Mouse (Mus musculus): ENCODE data around the gene Slc43a3. TPM values are rescaled to one million over a fixed set of nuclear protein-coding genes. Genes with fewer than 3 reads are reported as not detected.
A peak's percentile ranks its signal among the peaks of the same experiment; 100 is the strongest.

Gene Slc43a3
- polyA plus RNA-seq, 1 experiment: 4.5 TPM

DNA sequence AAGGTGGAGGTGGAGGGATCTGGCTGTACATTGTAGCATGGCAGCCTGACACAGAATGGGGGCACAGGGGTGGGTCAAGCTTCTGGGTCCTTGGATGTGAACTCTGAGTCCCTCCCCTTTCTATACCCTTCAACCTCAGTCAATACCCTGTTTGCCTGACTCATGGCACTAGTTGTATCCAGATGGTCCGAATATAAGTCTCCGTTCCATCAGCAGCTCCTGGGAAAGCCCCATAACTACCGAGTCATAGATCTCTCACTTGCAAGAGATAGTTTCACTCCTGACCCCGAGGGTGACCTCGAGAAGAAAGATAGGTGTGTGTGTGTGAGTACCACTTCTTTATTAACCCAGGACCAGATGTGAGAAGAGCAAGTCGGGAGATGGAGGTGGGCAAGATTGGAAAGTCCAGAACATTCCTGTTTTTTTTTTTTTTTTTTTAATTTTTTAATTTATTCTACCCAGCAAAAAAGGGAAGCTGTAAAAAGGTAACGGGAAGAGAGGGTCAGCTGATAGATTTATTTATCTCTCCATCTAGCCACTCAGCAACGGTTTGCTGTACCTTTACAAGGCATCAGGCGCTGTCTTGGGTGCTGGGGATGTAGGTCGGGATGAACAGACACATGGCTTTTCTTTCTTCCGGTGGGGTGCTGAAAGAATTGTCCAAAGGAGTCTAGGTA lies 22.3 kb downstream of the Slc43a3 start:
- H3K36me3 ChIP-seq (ENCODE audit: control insufficient read depth, insufficient read depth): no peaks in the 10 kb centered on the region
- H3K27me3 ChIP-seq (ENCODE audit: control insufficient read depth, insufficient read depth, insufficient read length): no peaks in the 10 kb centered on the region
- no peak for TF ChIP-seq TCF3 (IDR thresholded peaks at IDR 0.05; ENCODE audit: insufficient read length, low read depth)
- TF ChIP-seq TCF12 (IDR thresholded peaks at IDR 0.05; ENCODE audit: insufficient read depth, poor library complexity, severe bottlenecking): no peak
- TF ChIP-seq MYOD1 (IDR thresholded peaks at IDR 0.05; ENCODE audit: control insufficient read depth in 1 of 3, insufficient read length in 2 of 3, low read depth in 2 of 3): no peak
- no peak for TF ChIP-seq REST (IDR thresholded peaks at IDR 0.05; ENCODE audit: insufficient read depth, insufficient read length)
- TF ChIP-seq E2F4 (IDR thresholded peaks at IDR 0.05; ENCODE audit: insufficient read depth): no peak
- no peak for TF ChIP-seq SRF (IDR thresholded peaks at IDR 0.05; ENCODE audit: control insufficient read depth, insufficient read length, low read depth)
- TF ChIP-seq MAX (IDR thresholded peaks at IDR 0.05; ENCODE audit: low read depth): no peak
- no peak for TF ChIP-seq MYOG (IDR thresholded peaks at IDR 0.05; ENCODE audit: control insufficient read depth in 1 of 3, insufficient read depth in 1 of 3, insufficient read length in 2 of 3, low read depth in 2 of 3)
- TF ChIP-seq POLR2A (IDR thresholded peaks at IDR 0.05; ENCODE audit: insufficient read length, low read depth): no peak
- TF ChIP-seq USF1 (IDR thresholded peaks at IDR 0.05; ENCODE audit: low read depth): no peak
- TF ChIP-seq CEBPB (IDR thresholded peaks at IDR 0.05; ENCODE audit: insufficient read depth, poor library complexity, severe bottlenecking): no peak
- TF ChIP-seq POLR2AphosphoS2 (IDR thresholded peaks at IDR 0.05; ENCODE audit: insufficient read length, low read depth): no peak
- H3K4me2 ChIP-seq (ENCODE audit: low read depth): no peak overlapping the region
- H3ac ChIP-seq (ENCODE audit: control insufficient read depth, insufficient read length): no peak overlapping the region
- H3K4me3 ChIP-seq: no peak overlapping the region
- no peaks in the 10 kb centered on the region for H3K79me2 ChIP-seq (ENCODE audit: control insufficient read depth, insufficient read depth)

DNA sequence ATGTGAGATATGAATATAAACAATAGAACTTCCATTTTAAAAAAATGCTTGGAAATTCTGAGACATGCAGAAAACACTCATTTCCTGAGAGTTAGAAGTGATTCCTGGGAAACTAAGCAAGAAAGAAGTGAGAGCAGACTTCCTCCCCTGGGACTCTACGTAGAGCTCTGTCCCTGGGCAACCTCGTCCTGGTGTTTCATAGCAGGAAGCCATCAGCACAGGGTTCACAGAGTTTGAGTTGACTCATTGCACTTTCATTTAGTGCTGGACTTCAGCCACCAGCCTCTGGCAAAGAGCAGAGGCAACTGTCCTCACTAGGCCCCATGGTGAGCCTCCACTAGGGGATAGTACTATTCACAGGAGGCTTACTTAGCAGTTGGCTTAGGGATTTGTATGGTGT lies 24.9 kb downstream of the Slc43a3 start:
- Histone ChIP-seq H3K79me2 (ENCODE audit: control insufficient read depth, insufficient read depth) (no peaks in the 10 kb centered on the region), H3K4me2 (ENCODE audit: low read depth) (peak overlapping the region; percentile 16), H3ac (ENCODE audit: control insufficient read depth, insufficient read length) (no peak overlapping the region), H3K36me3 (ENCODE audit: control insufficient read depth, insufficient read depth) (no peaks in the 10 kb centered on the region), H3K27me3 (ENCODE audit: control insufficient read depth, insufficient read depth, insufficient read length) (no peaks in the 10 kb centered on the region), H3K4me3 (no peak overlapping the region)
- TF ChIP-seq E2F4 (IDR thresholded peaks at IDR 0.05; ENCODE audit: insufficient read depth) (no peak), MYOG (IDR thresholded peaks at IDR 0.05; ENCODE audit: control insufficient read depth in 1 of 3, insufficient read depth in 1 of 3, insufficient read length in 2 of 3, low read depth in 2 of 3) (no peak), SRF (IDR thresholded peaks at IDR 0.05; ENCODE audit: control insufficient read depth, insufficient read length, low read depth) (no peak), REST (IDR thresholded peaks at IDR 0.05; ENCODE audit: insufficient read depth, insufficient read length) (no peak), USF1 (IDR thresholded peaks at IDR 0.05; ENCODE audit: low read depth) (no peak), POLR2AphosphoS2 (IDR thresholded peaks at IDR 0.05; ENCODE audit: insufficient read length, low read depth) (no peak), POLR2A (IDR thresholded peaks at IDR 0.05; ENCODE audit: insufficient read length, low read depth) (no peak), MYOD1 (IDR thresholded peaks at IDR 0.05; ENCODE audit: control insufficient read depth in 1 of 3, insufficient read length in 2 of 3, low read depth in 2 of 3) (no peak)

DNA sequence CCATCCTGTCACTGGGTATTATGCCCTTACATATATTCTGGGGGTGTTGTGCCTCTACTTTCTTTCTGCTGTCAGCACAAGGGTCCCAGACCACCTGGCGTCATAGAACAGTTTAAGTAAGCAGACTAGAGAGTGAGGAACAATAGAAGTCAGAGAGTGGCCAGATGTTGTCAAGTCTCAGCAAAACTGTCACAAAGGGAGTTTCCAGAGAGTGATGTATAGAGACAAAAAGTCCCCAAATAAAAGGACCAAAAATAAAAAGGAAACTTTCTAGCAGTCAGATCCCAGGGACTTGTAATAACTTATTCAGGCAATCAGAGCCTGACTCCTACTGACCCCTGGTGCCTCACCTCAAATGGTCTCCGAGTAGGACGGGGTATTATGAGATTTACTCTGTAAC lies 25.5 kb downstream of the Slc43a3 start:
- Histone ChIP-seq H3K4me3 (no peak overlapping the region), H3ac (ENCODE audit: control insufficient read depth, insufficient read length) (no peak overlapping the region), H3K27me3 (ENCODE audit: control insufficient read depth, insufficient read depth, insufficient read length) (no peaks in the 10 kb centered on the region), H3K36me3 (ENCODE audit: control insufficient read depth, insufficient read depth) (no peaks in the 10 kb centered on the region), H3K79me2 (ENCODE audit: control insufficient read depth, insufficient read depth) (no peaks in the 10 kb centered on the region), H3K4me2 (ENCODE audit: low read depth) (peak overlapping the region; percentile 16)
- TF ChIP-seq USF1 (IDR thresholded peaks at IDR 0.05; ENCODE audit: low read depth) (no peak), CEBPB (IDR thresholded peaks at IDR 0.05; ENCODE audit: insufficient read depth, poor library complexity, severe bottlenecking) (no peak), POLR2A (IDR thresholded peaks at IDR 0.05; ENCODE audit: insufficient read length, low read depth) (no peak), TCF12 (IDR thresholded peaks at IDR 0.05; ENCODE audit: insufficient read depth, poor library complexity, severe bottlenecking) (no peak), MYOD1 (IDR thresholded peaks at IDR 0.05; ENCODE audit: control insufficient read depth in 1 of 3, insufficient read length in 2 of 3, low read depth in 2 of 3) (no peak), SRF (IDR thresholded peaks at IDR 0.05; ENCODE audit: control insufficient read depth, insufficient read length, low read depth) (no peak), TCF3 (IDR thresholded peaks at IDR 0.05; ENCODE audit: insufficient read length, low read depth) (no peak), REST (IDR thresholded peaks at IDR 0.05; ENCODE audit: insufficient read depth, insufficient read length) (no peak), E2F4 (IDR thresholded peaks at IDR 0.05; ENCODE audit: insufficient read depth) (no peak), MYOG (IDR thresholded peaks at IDR 0.05; ENCODE audit: control insufficient read depth in 1 of 3, insufficient read depth in 1 of 3, insufficient read length in 2 of 3, low read depth in 2 of 3) (no peak), POLR2AphosphoS2 (IDR thresholded peaks at IDR 0.05; ENCODE audit: insufficient read length, low read depth) (no peak), MAX (IDR thresholded peaks at IDR 0.05; ENCODE audit: low read depth) (no peak)

DNA sequence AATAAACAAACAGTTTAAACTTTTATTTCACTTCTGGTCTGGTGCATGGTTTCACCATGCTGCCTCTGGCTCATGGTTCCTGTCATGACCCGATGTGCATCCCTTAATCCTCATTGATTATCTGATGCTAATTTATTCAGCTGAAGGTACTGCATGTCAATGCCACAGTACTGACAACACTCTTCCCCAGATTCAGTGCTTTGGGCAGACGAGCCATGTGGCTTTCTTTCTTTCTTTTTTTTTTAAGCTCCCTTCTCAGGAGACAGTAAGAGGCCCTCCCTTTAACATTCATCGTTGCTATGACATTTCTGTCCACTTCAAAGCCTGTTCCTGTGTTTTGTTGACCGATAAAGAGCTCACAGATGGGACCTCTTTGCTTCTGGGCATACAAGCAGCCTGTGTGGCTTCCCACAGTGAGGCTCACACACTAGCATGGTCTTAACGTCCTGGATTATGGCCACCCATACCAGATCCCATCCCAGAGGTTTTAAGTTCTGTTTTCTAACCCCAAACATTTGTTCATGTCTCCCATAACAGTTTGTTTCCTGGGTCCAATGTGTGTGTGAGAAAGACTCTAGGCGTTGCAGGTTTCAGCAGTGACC lies 26.6 kb downstream of the Slc43a3 start:
- Histone ChIP-seq H3K4me2 (ENCODE audit: low read depth) (no peak overlapping the region), H3ac (ENCODE audit: control insufficient read depth, insufficient read length) (no peak overlapping the region), H3K4me3 (no peak overlapping the region), H3K27me3 (ENCODE audit: control insufficient read depth, insufficient read depth, insufficient read length) (no peaks in the 10 kb centered on the region), H3K36me3 (ENCODE audit: control insufficient read depth, insufficient read depth) (no peaks in the 10 kb centered on the region), H3K79me2 (ENCODE audit: control insufficient read depth, insufficient read depth) (no peaks in the 10 kb centered on the region)
- TF ChIP-seq POLR2A (IDR thresholded peaks at IDR 0.05; ENCODE audit: insufficient read length, low read depth): no peak
- no peak for TF ChIP-seq TCF12 (IDR thresholded peaks at IDR 0.05; ENCODE audit: insufficient read depth, poor library complexity, severe bottlenecking)
- TF ChIP-seq TCF3 (IDR thresholded peaks at IDR 0.05; ENCODE audit: insufficient read length, low read depth): no peak
- no peak for TF ChIP-seq SRF (IDR thresholded peaks at IDR 0.05; ENCODE audit: control insufficient read depth, insufficient read length, low read depth)
- TF ChIP-seq POLR2AphosphoS2 (IDR thresholded peaks at IDR 0.05; ENCODE audit: insufficient read length, low read depth): no peak
- no peak for TF ChIP-seq E2F4 (IDR thresholded peaks at IDR 0.05; ENCODE audit: insufficient read depth)
- no peak for TF ChIP-seq MAX (IDR thresholded peaks at IDR 0.05; ENCODE audit: low read depth)
- no peak for TF ChIP-seq USF1 (IDR thresholded peaks at IDR 0.05; ENCODE audit: low read depth)
- no peak for TF ChIP-seq MYOG (IDR thresholded peaks at IDR 0.05; ENCODE audit: control insufficient read depth in 1 of 3, insufficient read depth in 1 of 3, insufficient read length in 2 of 3, low read depth in 2 of 3)
- TF ChIP-seq MYOD1 (IDR thresholded peaks at IDR 0.05; ENCODE audit: control insufficient read depth in 1 of 3, insufficient read length in 2 of 3, low read depth in 2 of 3): no peak
- TF ChIP-seq REST (IDR thresholded peaks at IDR 0.05; ENCODE audit: insufficient read depth, insufficient read length): no peak
- TF ChIP-seq CEBPB (IDR thresholded peaks at IDR 0.05; ENCODE audit: insufficient read depth, poor library complexity, severe bottlenecking): no peak
